Mouse (Mus musculus) stomach, postnatal 0 days (tissue): ENCODE data around the gene Sdc4.

Experiments used
- CTCF ChIP-seq: IDR thresholded peaks from 2 replicates; pipeline ENCODE4 v1.5.1; 2016; ENCODE audit warnings: antibody characterized with exemption, low read depth, mild to moderate bottlenecking, moderate library complexity
- EP300 ChIP-seq: optimal IDR thresholded peaks from 2 replicates; pipeline ENCODE3; 2016; ENCODE audit warnings: antibody characterized with exemption

GRCm38 (mm10) chr2:164452000-164452676 lies 8.5 kb upstream of the Sdc4 start:
- TF ChIP-seq EP300 (no peak), CTCF (no peak)
